Mouse (Mus musculus) CH12.LX (cell line): ENCODE data around the gene Pla2g5. TPM values are rescaled to one million over a fixed set of nuclear protein-coding genes. Genes with fewer than 3 reads are reported as not detected.

ENCODE experiments used
- DNase-seq: peaks from one replicate; pipeline ENCODE4 v3.0.0-alpha.2; 2013; ENCODE audit errors: extremely low read depth
- H3K27ac ChIP-seq: 2 replicates; pipeline ENCODE4 v1.5.1; 2012; ENCODE audit warnings: low read depth, mild to moderate bottlenecking, control low read depth, moderate library complexity; ENCODE audit not compliant: insufficient read depth
- H3K27me3 ChIP-seq: replicated peaks from 2 replicates; pipeline ENCODE3; 2012; ENCODE audit warnings: inconsistent platforms
- H3K36me3 ChIP-seq, 2 experiments: replicated peaks in 1 of 2; 2 replicates each; pipeline versions ENCODE3 to v1.6.1; 2012; ENCODE audit warnings: inconsistent platforms in 1 of 2, low read length in 1 of 2, mild to moderate bottlenecking in 1 of 2, mixed read lengths in 1 of 2, moderate library complexity in 1 of 2; ENCODE audit not compliant: control insufficient read depth in 1 of 2, insufficient read depth in 1 of 2
- H3K4me1 ChIP-seq, 2 experiments: 2 replicates each; pipeline ENCODE4 v1.6.1; 2012; ENCODE audit warnings: inconsistent platforms in 1 of 2, moderate library complexity in 1 of 2; ENCODE audit not compliant: insufficient read depth in 2 of 2, control insufficient read depth in 1 of 2
- H3K4me2 ChIP-seq: 2 replicates; pipeline ENCODE4 v1.6.1; 2012; ENCODE audit warnings: low read depth, mild to moderate bottlenecking, control low read depth; ENCODE audit not compliant: poor library complexity, insufficient read depth, severe bottlenecking
- H3K4me3 ChIP-seq, 3 experiments: fragments of 150-350 bp in 1 of 3; sonication (generic) in 1 of 3; replicated peaks in 1 of 3; 2 replicates each; pipeline versions ENCODE3 to v1.5.1; 2011 to 2012; ENCODE audit warnings: low read depth in 2 of 3, low read length in 2 of 3, mild to moderate bottlenecking in 2 of 3, moderate library complexity in 2 of 3, control low read depth in 1 of 3, improper control_type of control experiment in 1 of 3, inconsistent platforms in 1 of 3, mixed read lengths in 1 of 3; ENCODE audit not compliant: poor library complexity in 1 of 3
- H3K79me2 ChIP-seq: replicated peaks from 2 replicates; pipeline ENCODE4 v1.6.1; 2012; ENCODE audit warnings: mild to moderate bottlenecking, moderate library complexity; ENCODE audit not compliant: control insufficient read depth, poor library complexity, insufficient read depth, severe bottlenecking; ENCODE audit errors: extremely low read depth
- H3K9ac ChIP-seq: 2 replicates; pipeline ENCODE4 v1.6.1; 2012; ENCODE audit warnings: low read depth, mild to moderate bottlenecking, control low read depth, moderate library complexity; ENCODE audit not compliant: insufficient read depth
- H3K9me3 ChIP-seq: replicated peaks from 2 replicates; pipeline ENCODE3; 2012; ENCODE audit warnings: low read length, inconsistent platforms, mixed read lengths
- CHD1 ChIP-seq: IDR thresholded peaks from 2 replicates; pipeline ENCODE4 v1.6.1; 2012; ENCODE audit warnings: low read depth, low read length, improper control_type of control experiment, inconsistent platforms
- CHD2 ChIP-seq: IDR thresholded peaks from 2 replicates; pipeline ENCODE4 v1.6.1; 2011; ENCODE audit warnings: low read length, improper control_type of control experiment
- EP300 ChIP-seq: IDR thresholded peaks from 2 replicates; pipeline ENCODE4 v1.6.1; 2011; ENCODE audit warnings: low read length, improper control_type of control experiment
- ETS1 ChIP-seq: conservative IDR thresholded peaks from 2 replicates; pipeline ENCODE4 v1.6.1; 2012; ENCODE audit warnings: low read depth, mild to moderate bottlenecking, inconsistent platforms, low read length, improper control_type of control experiment, moderate library complexity
- GABPA ChIP-seq: IDR thresholded peaks from 2 replicates; pipeline ENCODE4 v1.6.1; 2012; ENCODE audit warnings: low read depth, low read length, improper control_type of control experiment, inconsistent platforms; ENCODE audit not compliant: insufficient replicate concordance
- HCFC1 ChIP-seq: IDR thresholded peaks from 2 replicates; pipeline ENCODE4 v1.6.1; 2012; ENCODE audit warnings: low read depth, mild to moderate bottlenecking, inconsistent platforms, low read length, improper control_type of control experiment
- IRF4 ChIP-seq: IDR thresholded peaks from 2 replicates; pipeline ENCODE4 v1.6.1; 2014; ENCODE audit warnings: low read depth, mild to moderate bottlenecking, inconsistent platforms, low read length, improper control_type of control experiment
- JUND ChIP-seq: conservative IDR thresholded peaks from 2 replicates; pipeline ENCODE4 v1.6.1; 2011; ENCODE audit warnings: low read depth, low read length, improper control_type of control experiment
- KAT2A ChIP-seq: IDR thresholded peaks from 2 replicates; pipeline ENCODE4 v1.6.1; 2012; ENCODE audit warnings: low read length, improper control_type of control experiment, inconsistent platforms; ENCODE audit not compliant: insufficient replicate concordance
- MAZ ChIP-seq: IDR thresholded peaks from 2 replicates; pipeline ENCODE4 v1.6.1; 2012; ENCODE audit warnings: low read depth, mild to moderate bottlenecking, inconsistent platforms, low read length, improper control_type of control experiment, moderate library complexity
- MEF2A ChIP-seq: IDR thresholded peaks from 2 replicates; pipeline ENCODE4 v1.6.1; 2014; ENCODE audit warnings: low read depth, mild to moderate bottlenecking, inconsistent platforms, low read length, improper control_type of control experiment, borderline replicate concordance
- MXI1 ChIP-seq: IDR thresholded peaks from 2 replicates; pipeline ENCODE4 v1.6.1; 2011; ENCODE audit warnings: mild to moderate bottlenecking, low read depth, low read length, improper control_type of control experiment
- MYC ChIP-seq: IDR thresholded peaks from 2 replicates; pipeline ENCODE4 v1.6.1; 2011; ENCODE audit warnings: low read depth, mild to moderate bottlenecking, improper control_type of control experiment, low read length
- NELFE ChIP-seq: IDR thresholded peaks from 2 replicates; pipeline ENCODE4 v1.6.1; 2011; ENCODE audit warnings: low read depth, low read length, improper control_type of control experiment
- NRF1 ChIP-seq: IDR thresholded peaks from 2 replicates; pipeline ENCODE4 v1.6.1; 2014; ENCODE audit warnings: low read depth, mild to moderate bottlenecking, inconsistent platforms, low read length, improper control_type of control experiment, moderate library complexity
- PAX5 ChIP-seq: IDR thresholded peaks from 2 replicates; pipeline ENCODE4 v1.6.1; 2012; ENCODE audit warnings: low read length, inconsistent platforms, mixed read lengths
- POLR2A ChIP-seq: IDR thresholded peaks from 2 replicates; pipeline ENCODE4 v1.6.1; 2011; ENCODE audit warnings: low read depth, mild to moderate bottlenecking, improper control_type of control experiment, low read length
- POLR2AphosphoS2 ChIP-seq: IDR thresholded peaks from 2 replicates; pipeline ENCODE4 v1.6.1; 2011; ENCODE audit warnings: low read depth, low read length, improper control_type of control experiment
- RAD21 ChIP-seq: IDR thresholded peaks from 2 replicates; pipeline ENCODE4 v1.6.1; 2011; ENCODE audit warnings: low read depth, mild to moderate bottlenecking, low read length, improper control_type of control experiment, moderate library complexity
- RCOR1 ChIP-seq: conservative IDR thresholded peaks from 2 replicates; pipeline ENCODE4 v1.6.1; 2012; ENCODE audit warnings: low read depth, mild to moderate bottlenecking, inconsistent platforms, low read length, improper control_type of control experiment
- SIN3A ChIP-seq: IDR thresholded peaks from 2 replicates; pipeline ENCODE4 v1.6.1; 2012; ENCODE audit warnings: low read length, improper control_type of control experiment, inconsistent platforms
- SMC3 ChIP-seq: IDR thresholded peaks from 2 replicates; pipeline ENCODE4 v1.6.1; 2011; ENCODE audit warnings: low read depth, low read length, improper control_type of control experiment
- TBP ChIP-seq: conservative IDR thresholded peaks from 2 replicates; pipeline ENCODE4 v1.6.1; 2011; ENCODE audit warnings: low read depth, low read length, improper control_type of control experiment
- USF1 ChIP-seq: IDR thresholded peaks from 2 replicates; pipeline ENCODE4 v1.6.1; 2014; ENCODE audit warnings: low read depth, mild to moderate bottlenecking, inconsistent platforms, low read length, improper control_type of control experiment
- USF2 ChIP-seq: conservative IDR thresholded peaks from 2 replicates; pipeline ENCODE4 v1.6.1; 2011; ENCODE audit warnings: low read depth, low read length, improper control_type of control experiment
- ZNF384 ChIP-seq: IDR thresholded peaks from 2 replicates; pipeline ENCODE4 v1.6.1; 2012; ENCODE audit warnings: low read depth, low read length, improper control_type of control experiment, inconsistent platforms
- dilution Hi-C: fragments of 300-500 bp; cut with MboI; formaldehyde crosslinking; loops from 2 replicates; pipeline ENCODE4 v1.14.3; 2020; ENCODE audit warnings: low sequenced_read_pairs; ENCODE audit not compliant: extremely low pct_unique_long_range_greater_than_20kb, extremely low pct_ligation_motif_present
- in situ Hi-C: fragments of 300-500 bp; cut with MboI; formaldehyde crosslinking; loops from 3 replicates; pipeline ENCODE4 v1.14.3; 2019; ENCODE audit warnings: low sequenced_read_pairs, low pct_ligation_motif_present, low pct_unique_long_range_greater_than_20kb, mixed read lengths
- polyA plus RNA-seq: library from polyadenylated mRNA; unstranded; fragments of >175 nt; gene quantifications from 2 replicates; pipeline ENCODE4 v1.2.1, GENCODE M21; 2012; ENCODE audit warnings: low read depth; ENCODE audit not compliant: insufficient read length
- total RNA-seq, 2 experiments: library from RNA; depleted of rRNA; stranded (reverse); fragments of 300-350 nt in 1 of 2; fragments of >200 nt in 1 of 2; gene quantifications; 2 replicates each; pipeline ENCODE4 v1.2.3; 2012 to 2014

Gene Pla2g5
- total and polyA plus RNA-seq, 3 experiments = 0.53 to 0.68 TPM; not detected in 1

DNA sequence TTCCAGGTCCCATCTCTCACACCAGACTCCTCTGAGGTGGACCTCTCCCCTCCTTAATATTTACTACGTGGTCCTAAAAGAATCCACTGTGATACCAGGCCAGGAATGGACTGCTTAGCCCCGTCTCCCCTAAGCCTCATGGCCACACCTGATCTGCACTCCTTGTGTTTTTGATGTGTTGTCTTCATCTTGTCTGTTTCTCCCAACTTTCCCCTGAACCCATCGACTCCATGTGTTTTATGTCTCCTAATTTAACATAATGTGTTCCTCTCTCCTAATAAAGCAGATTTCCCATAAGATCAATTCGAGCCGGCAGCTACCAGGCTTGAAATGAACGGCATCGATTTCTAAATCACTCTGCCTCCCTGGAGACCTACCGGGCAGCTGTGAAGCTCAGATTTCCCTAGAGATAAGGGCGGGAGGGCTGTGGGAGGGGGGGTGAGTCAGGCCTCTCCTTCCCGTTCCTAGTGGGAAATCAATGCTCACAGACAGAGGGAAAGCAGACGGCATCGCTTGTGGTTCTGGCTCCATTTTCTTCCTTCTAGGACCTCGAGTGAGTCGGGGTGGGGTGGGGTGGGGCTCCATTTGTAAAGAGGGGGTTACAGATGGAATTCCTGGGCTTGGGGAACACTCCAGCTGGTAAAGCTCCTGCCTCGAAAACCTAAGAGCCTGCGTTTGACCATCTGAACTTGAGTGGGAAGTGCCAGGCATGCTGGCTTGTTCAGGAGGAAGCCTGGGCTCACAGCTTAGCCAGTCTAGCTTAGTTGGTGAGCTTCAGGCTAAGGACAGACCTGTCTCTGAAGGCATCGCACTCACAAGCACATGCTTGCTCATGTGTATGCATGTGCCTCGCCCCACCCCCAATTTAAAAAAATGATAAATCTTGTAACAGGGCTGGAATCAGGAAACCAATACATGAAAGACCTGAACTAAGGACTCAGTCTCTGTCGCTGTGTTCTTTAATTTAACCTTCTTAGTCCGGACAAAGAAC is 85.6 kb downstream of the Pla2g5 start:
- no peak overlapping the region for H3K9ac ChIP-seq
- no peaks in the 10 kb centered on the region for H3K4me1 ChIP-seq
- H3K27me3 ChIP-seq = peaks cover 78% of the 10 kb centered on the region
- dilution Hi-C loops = no loop called here
- TF ChIP-seq CHD2 = no peak
- TF ChIP-seq PAX5 = no peak
- TF ChIP-seq GABPA = no peak
- no peak for TF ChIP-seq ETS1
- no peak for TF ChIP-seq USF1
- no peak for TF ChIP-seq HCFC1
- TF ChIP-seq POLR2A = no peak
- no peak for TF ChIP-seq ZNF384
- TF ChIP-seq SIN3A = no peak
- no peak for TF ChIP-seq TBP
- no peak for TF ChIP-seq NELFE
- no peak for TF ChIP-seq RCOR1
- no peak for TF ChIP-seq MEF2A
- TF ChIP-seq MXI1 = no peak
- TF ChIP-seq CHD1 = no peak
- TF ChIP-seq, all 38 proteins: peak for 0
- in situ Hi-C loops = no loop called here
- H3K9me3 ChIP-seq = no peaks in the 10 kb centered on the region
- no peak overlapping the region for H3K4me2 ChIP-seq
- no peak overlapping the region for H3K4me3 ChIP-seq
- H3K27ac ChIP-seq = no peak overlapping the region
- H3K36me3 ChIP-seq = no peaks in the 10 kb centered on the region
- no peak for DNase-seq
- no peaks in the 10 kb centered on the region for H3K79me2 ChIP-seq

DNA sequence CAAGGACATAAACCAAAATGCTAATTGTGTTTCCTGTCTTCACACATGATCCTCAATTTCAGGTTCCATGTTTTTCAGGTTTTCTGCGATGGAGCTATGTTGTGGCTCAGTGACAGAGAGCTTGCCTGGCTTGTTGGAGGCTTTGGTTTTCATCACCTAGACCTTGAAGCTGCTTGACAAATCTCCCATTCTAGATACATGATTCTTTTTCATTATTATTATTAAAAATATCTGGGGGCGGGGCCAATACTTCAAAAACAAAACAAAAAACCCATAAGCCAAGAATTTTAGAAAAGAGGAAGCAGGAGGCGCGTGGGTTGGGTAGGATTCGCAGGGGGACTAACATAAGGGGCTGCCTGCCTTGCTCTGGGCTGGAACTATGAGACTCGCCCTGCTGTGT is 87.8 kb downstream of the Pla2g5 start, which contains the start of gene Pla2g2d:
Gene Pla2g2d, plus strand, starts transcription at position 301 of the 400 bp plus-strand sequence.
- Histone ChIP-seq H3K36me3 (no peaks in the 10 kb centered on the region), H3K27me3 (peaks cover 82% of the 10 kb centered on the region), H3K9ac (no peak within 1 kb of the TSS), H3K79me2 (no peaks in the 10 kb centered on the region), H3K4me2 (no peak within 1 kb of the TSS), H3K27ac (no peak within 1 kb of the TSS), H3K4me1 (no peaks in the 10 kb centered on the region), H3K4me3 (no peak within 1 kb of the TSS), H3K9me3 (no peaks in the 10 kb centered on the region)
- TF ChIP-seq NRF1 (no peak), MXI1 (no peak), MYC (no peak), RAD21 (no peak), PAX5 (no peak), SMC3 (no peak), POLR2AphosphoS2 (no peak), CHD1 (no peak), CHD2 (no peak), IRF4 (no peak), ZNF384 (no peak), USF2 (no peak), JUND (no peak), POLR2A (no peak), MAZ (no peak), USF1 (no peak), MEF2A (no peak), KAT2A (no peak), EP300 (no peak)
- dilution Hi-C loops (no loop called here), in situ Hi-C loops (no loop called here)
- no peak for DNase-seq
